In the genomic region with DNA sequence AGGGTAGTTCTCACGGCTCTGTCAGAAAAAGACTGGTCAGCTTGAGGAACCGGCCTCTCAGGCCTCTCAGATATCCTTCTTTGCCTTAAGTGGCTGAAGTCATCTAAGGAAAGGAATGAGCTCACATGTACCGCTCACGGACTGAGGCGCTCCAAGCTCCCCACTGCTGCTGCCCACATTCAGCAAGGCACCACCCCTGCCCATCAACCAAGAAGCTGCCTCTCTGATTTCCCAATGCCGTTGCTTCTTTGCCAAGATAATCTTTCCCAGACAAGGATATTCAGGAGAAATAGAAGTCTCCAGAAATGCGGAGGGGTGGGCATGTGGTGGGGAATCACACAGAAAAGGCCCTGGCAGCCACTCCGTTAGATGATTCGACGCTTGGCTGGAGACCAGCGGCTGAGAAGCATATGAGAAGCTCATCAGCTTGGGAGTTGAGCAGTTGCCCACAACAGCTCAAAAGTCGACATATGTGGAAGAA, we compare ENCODE assay signal across 9 mouse cellular contexts.
DNase-seq lines count a peak whose midpoint lies in the region; ATAC-seq lines count a peak whose summit lies in the region.
"Had no signal": no experiment of that assay in that cellular context is flagged by ENCODE, and none has a peak within 500 bp of the region (broad histone marks: within the 10 kb centered on the region; RNA-seq: fewer than 3 reads in every experiment).

No protein-coding gene starts in this region.

- no peak overlapping the region for H3K4me3 ChIP-seq in midbrain, embryonic 13.5 days (replicated peaks)

- no peak for ATAC-seq in cerebellum, adult (ENCODE audit: insufficient number of reproducible peaks, low FRiP score, low TSS enrichment)
- ATAC-seq in activated CD4-positive, CD25-positive, alpha-beta regulatory T cell, adult 4 months = no peak
- no peak for ATAC-seq in midbrain, embryonic 13.5 days

- WGBS in midbrain, embryonic 13.5 days = 92% methylated on average over 12 of the region's 12 CpGs

- H3K4me1 ChIP-seq in midbrain, embryonic 13.5 days (replicated peaks) = no peaks in the 10 kb centered on the region

- no peak overlapping the region for H3K4me2 ChIP-seq in midbrain, embryonic 13.5 days (replicated peaks)

- no peaks in the 10 kb centered on the region for H3K27me3 ChIP-seq in midbrain, embryonic 13.5 days
- H3K27me3 ChIP-seq: CH12.LX had no signal

- DNase-seq in cerebellum, postnatal 14 days = peak; percentile 67 to 68
- DNase-seq in Muller cell, postnatal 12 days (ENCODE audit: inconsistent ontology term) = peak; percentile 71
- peak; percentile 56 for DNase-seq in gastrocnemius, postnatal 10 days
- DNase-seq in left cerebral cortex, adult 8-10 months (ENCODE audit: low spot score in 2 of 2) = peak; percentile 44 to 89
- peak; percentile 81 for DNase-seq in right cerebral cortex, postnatal 4 days

- no peaks in the 10 kb centered on the region for H3K36me3 ChIP-seq in midbrain, embryonic 13.5 days

- no peaks in the 10 kb centered on the region for H3K9me3 ChIP-seq in midbrain, embryonic 13.5 days

- H3K9ac ChIP-seq in midbrain, embryonic 13.5 days (replicated peaks) = no peak overlapping the region

- H3K27ac ChIP-seq in midbrain, embryonic 13.5 days = no peak overlapping the region
